Mouse (Mus musculus) ES-E14 (cell line): ENCODE results near the gene Rhbdd1.

Source experiments
- CHD2 ChIP-seq: IDR thresholded peaks from 2 replicates; pipeline ENCODE4 v1.6.1; 2014; ENCODE audit warnings: mild to moderate bottlenecking, low read depth, low read length, inconsistent platforms
- MAFK ChIP-seq: IDR thresholded peaks from 2 replicates; pipeline ENCODE4 v1.6.1; 2014; ENCODE audit warnings: mild to moderate bottlenecking, low read depth, low read length, inconsistent platforms; ENCODE audit not compliant: insufficient read depth

- no peak for TF ChIP-seq MAFK
- TF ChIP-seq CHD2, result no peak
Measured at GRCm38 (mm10) chr1:82283901-82284301, 32.4 kb upstream of the Rhbdd1 start.
